Mouse (Mus musculus): ENCODE results near the gene Casp6. TPM values are rescaled to one million over a fixed set of nuclear protein-coding genes. Genes with fewer than 3 reads are reported as not detected.

Casp6 gene
- polyA plus RNA-seq, 1 experiment from 2014 or later, result 120 TPM

DNA sequence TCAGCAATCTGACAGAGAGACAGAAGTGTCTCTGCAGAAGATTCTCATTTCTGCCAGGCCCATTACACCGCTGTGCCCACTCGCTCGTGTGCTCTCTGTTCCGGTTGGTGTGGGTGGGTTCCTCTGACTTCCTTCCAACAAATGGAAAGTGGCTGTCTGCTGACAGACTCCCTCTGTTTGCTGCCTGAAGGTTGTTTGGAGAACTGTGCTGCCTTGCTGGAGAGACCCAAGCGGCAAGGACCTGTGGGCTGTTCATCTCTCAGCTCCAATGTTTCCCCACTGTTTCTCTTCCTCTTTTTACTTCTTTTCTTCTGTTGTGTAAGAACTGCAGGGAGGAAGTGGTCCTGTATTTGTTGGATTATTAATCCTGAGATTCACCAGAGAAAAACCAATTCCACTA lies 47.1 kb downstream of the Casp6 start:
- Histone ChIP-seq H3K4me1 (ENCODE audit: control insufficient read depth, insufficient read depth, low read length) (no peaks in the 10 kb centered on the region), H3K36me3 (ENCODE audit: control insufficient read depth, insufficient read depth, low read length) (no peaks in the 10 kb centered on the region), H3K4me3 (ENCODE audit: low read depth, low read length) (no peak overlapping the region), H3K27me3 (ENCODE audit: control insufficient read depth, insufficient read depth, low read length) (no peaks in the 10 kb centered on the region), H3K9me3 (ENCODE audit: control insufficient read depth, low read length) (no peaks in the 10 kb centered on the region), H3K27ac (replicated peaks; ENCODE audit: low read depth, low read length) (no peak overlapping the region), H3K4me2 (ENCODE audit: low read depth, severe bottlenecking) (no peak overlapping the region), H3K9ac (ENCODE audit: low read length) (no peak overlapping the region)
- WGBS, result 93% methylated on average over 5 of the region's 5 CpGs
- no peak for DNase-seq (ENCODE audit: low spot score)
- no peak for ATAC-seq (ENCODE audit: insufficient number of reproducible peaks, low FRiP score, low TSS enrichment, low read depth)

DNA sequence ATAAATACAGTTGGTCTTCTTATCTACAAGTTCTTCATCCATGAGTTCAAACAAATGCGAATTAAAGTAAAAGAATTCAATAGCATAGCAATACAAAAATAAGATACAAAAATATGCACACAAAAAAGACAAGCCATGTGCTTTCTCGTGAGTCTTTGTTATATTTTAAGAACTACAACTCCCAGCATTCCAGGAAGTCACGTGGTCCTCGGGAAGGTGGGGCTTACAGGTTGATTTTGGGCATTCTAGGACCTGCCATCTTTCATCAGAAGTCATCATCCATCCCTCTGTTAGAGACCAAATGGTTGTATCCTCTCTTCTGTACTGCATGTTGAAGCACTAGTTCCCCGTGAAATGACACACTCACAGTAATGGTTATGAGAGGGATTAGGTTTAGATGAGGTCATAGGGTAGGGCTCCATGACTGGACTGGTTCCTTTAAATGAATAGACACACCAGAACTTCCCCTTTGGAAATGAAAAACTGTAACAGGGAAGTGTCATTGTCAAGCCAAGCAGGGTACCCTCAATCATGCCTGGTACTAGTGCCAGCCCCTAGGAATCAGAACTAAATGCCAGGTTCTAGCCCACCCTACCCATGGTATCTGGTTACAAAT lies 48.0 kb downstream of the Casp6 start:
- DNase-seq (ENCODE audit: low spot score) (no peak), ATAC-seq (ENCODE audit: insufficient number of reproducible peaks, low FRiP score, low TSS enrichment, low read depth) (no peak)
- H3K4me3 ChIP-seq (ENCODE audit: low read depth, low read length), result no peak overlapping the region
- H3K36me3 ChIP-seq (ENCODE audit: control insufficient read depth, insufficient read depth, low read length), result no peaks in the 10 kb centered on the region
- H3K4me1 ChIP-seq (ENCODE audit: control insufficient read depth, insufficient read depth, low read length), result no peaks in the 10 kb centered on the region
- no peak overlapping the region for H3K4me2 ChIP-seq (ENCODE audit: low read depth, severe bottlenecking)
- H3K27ac ChIP-seq (replicated peaks; ENCODE audit: low read depth, low read length), result no peak overlapping the region
- H3K9me3 ChIP-seq (ENCODE audit: control insufficient read depth, low read length), result no peaks in the 10 kb centered on the region
- no peaks in the 10 kb centered on the region for H3K27me3 ChIP-seq (ENCODE audit: control insufficient read depth, insufficient read depth, low read length)
- no peak overlapping the region for H3K9ac ChIP-seq (ENCODE audit: low read length)
- 86% methylated on average over 5 of the region's 5 CpGs for WGBS

DNA sequence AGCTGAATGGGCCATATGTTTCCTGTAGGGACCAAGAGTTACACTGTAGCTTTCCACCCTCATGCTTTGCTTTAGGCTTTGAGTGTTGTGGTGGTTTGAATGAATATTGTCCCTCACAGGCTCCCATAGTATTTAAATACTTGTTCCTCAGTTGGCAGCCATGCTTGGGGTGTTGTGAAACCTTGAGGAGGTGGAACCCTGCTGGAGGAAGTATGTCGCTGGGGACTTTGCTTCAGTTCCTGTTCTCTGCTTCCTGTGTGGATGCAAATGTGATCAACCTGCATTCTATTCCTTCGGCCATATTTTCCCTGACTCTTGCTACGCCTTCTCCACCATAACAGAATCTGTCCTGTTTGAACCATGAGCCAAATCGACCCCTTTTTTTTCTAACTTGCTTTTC lies 52.1 kb downstream of the Casp6 start:
- DNase-seq (ENCODE audit: low spot score), result no peak
- no peaks in the 10 kb centered on the region for H3K9me3 ChIP-seq (ENCODE audit: control insufficient read depth, low read length)
- H3K36me3 ChIP-seq (ENCODE audit: control insufficient read depth, insufficient read depth, low read length), result no peaks in the 10 kb centered on the region
- H3K4me3 ChIP-seq (ENCODE audit: low read depth, low read length), result no peak overlapping the region
- 83% methylated on average over 4 of the region's 4 CpGs for WGBS
- no peak overlapping the region for H3K9ac ChIP-seq (ENCODE audit: low read length)
- H3K27me3 ChIP-seq (ENCODE audit: control insufficient read depth, insufficient read depth, low read length), result no peaks in the 10 kb centered on the region
- ATAC-seq (ENCODE audit: insufficient number of reproducible peaks, low FRiP score, low TSS enrichment, low read depth), result no peak
- H3K27ac ChIP-seq (replicated peaks; ENCODE audit: low read depth, low read length), result no peak overlapping the region
- H3K4me2 ChIP-seq (ENCODE audit: low read depth, severe bottlenecking), result no peak overlapping the region
- H3K4me1 ChIP-seq (ENCODE audit: control insufficient read depth, insufficient read depth, low read length), result no peaks in the 10 kb centered on the region

DNA sequence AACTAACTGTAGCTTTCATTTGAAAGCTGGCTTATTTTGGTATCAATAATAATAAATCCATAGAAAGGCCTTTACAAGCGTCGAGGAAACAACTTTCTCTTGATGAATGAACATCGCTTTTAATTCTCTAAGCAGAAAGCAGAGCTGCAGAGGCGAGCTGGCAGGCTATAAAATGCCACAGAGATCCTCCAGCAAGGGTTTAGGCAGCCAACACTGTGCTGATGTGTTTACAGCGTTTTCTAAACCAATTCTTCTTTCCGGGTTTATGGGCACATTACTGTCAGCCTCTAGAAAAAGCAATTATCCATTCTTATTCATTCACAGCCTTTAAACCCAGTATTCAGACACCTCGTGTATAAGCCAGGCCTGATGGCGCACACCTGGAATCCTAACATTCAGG lies 61.3 kb downstream of the Casp6 start:
- Histone ChIP-seq H3K27ac (replicated peaks; ENCODE audit: low read depth, low read length) (no peak overlapping the region), H3K9ac (ENCODE audit: low read length) (no peak overlapping the region), H3K4me2 (ENCODE audit: low read depth, severe bottlenecking) (no peak overlapping the region), H3K9me3 (ENCODE audit: control insufficient read depth, low read length) (no peaks in the 10 kb centered on the region), H3K27me3 (ENCODE audit: control insufficient read depth, insufficient read depth, low read length) (no peaks in the 10 kb centered on the region), H3K4me1 (ENCODE audit: control insufficient read depth, insufficient read depth, low read length) (no peaks in the 10 kb centered on the region), H3K4me3 (ENCODE audit: low read depth, low read length) (no peak overlapping the region), H3K36me3 (ENCODE audit: control insufficient read depth, insufficient read depth, low read length) (no peaks in the 10 kb centered on the region)
- ATAC-seq (ENCODE audit: insufficient number of reproducible peaks, low FRiP score, low TSS enrichment, low read depth) (no peak), DNase-seq (ENCODE audit: low spot score) (no peak)
- 47% methylated on average over 8 of the region's 8 CpGs for WGBS

Other genes starting within 250 kb of the Casp6 start
- 0.92 and 0.94 TPM in 2 replicates for gene Egf, start 146.1 kb upstream of the Casp6 start, polyA plus RNA-seq (2014; fragmentation: Nextera tagmentation; extraction: Ambion mirVana)
- not detected in 2 replicates for gene Lrit3, start 97.4 kb upstream of the Casp6 start, polyA plus RNA-seq (2014; fragmentation: Nextera tagmentation; extraction: Ambion mirVana)
- gene Rrh, start 78.8 kb upstream of the Casp6 start, polyA plus RNA-seq (2014; fragmentation: Nextera tagmentation; extraction: Ambion mirVana), result 0.09 TPM in 1 of 2 replicates, not detected in the other
- gene Gar1, start 70.0 kb upstream of the Casp6 start, polyA plus RNA-seq (2014; fragmentation: Nextera tagmentation; extraction: Ambion mirVana), result 44.1 and 55.8 TPM in 2 replicates
- gene Cfi, start 65.5 kb upstream of the Casp6 start, polyA plus RNA-seq (2014; fragmentation: Nextera tagmentation; extraction: Ambion mirVana), result 0.09 TPM in 1 of 2 replicates, not detected in the other
- gene Pla2g12a, start 22.8 kb upstream of the Casp6 start, polyA plus RNA-seq (2014; fragmentation: Nextera tagmentation; extraction: Ambion mirVana), result 23.9 and 25.9 TPM in 2 replicates
- gene Mcub, start 68.8 kb downstream of the Casp6 start, polyA plus RNA-seq (2014; fragmentation: Nextera tagmentation; extraction: Ambion mirVana), result 12.5 and 14.1 TPM in 2 replicates
- gene Sec24b, start 160.1 kb downstream of the Casp6 start, polyA plus RNA-seq (2014; fragmentation: Nextera tagmentation; extraction: Ambion mirVana), result 33.6 and 38.5 TPM in 2 replicates
- gene Col25a1, start 230.1 kb downstream of the Casp6 start, polyA plus RNA-seq (2014; fragmentation: Nextera tagmentation; extraction: Ambion mirVana), result 18.3 and 20.8 TPM in 2 replicates